Mouse (Mus musculus) stomach, embryonic 16.5 days (tissue): Measurements from ENCODE around the gene Fam161a. TPM values are rescaled to one million over a fixed set of nuclear protein-coding genes. Genes with fewer than 3 reads are reported as not detected.
A peak's percentile ranks its signal among the peaks of the same experiment; 100 is the strongest.

ENCODE experiments used
- ATAC-seq: fragments of 200-750 bp; cut with Nextera tagmentation; 2 replicates; pipeline ENCODE4 v1.8.0; 2017; ENCODE audit warnings: moderate number of reproducible peaks, moderate TSS enrichment; ENCODE audit not compliant: insufficient read depth, low FRiP score
- H3K27ac ChIP-seq: fragments of 300-500 bp; sonication (generic); 2 replicates; pipeline ENCODE4 v1.5.1; 2014; ENCODE audit warnings: low read length
- H3K27me3 ChIP-seq: fragments of 300-500 bp; sonication (generic); 2 replicates; pipeline ENCODE4 v1.6.1; 2014; ENCODE audit warnings: low read length, control low read depth, mixed read lengths; ENCODE audit not compliant: control insufficient read depth, insufficient read depth
- H3K36me3 ChIP-seq: fragments of 300-500 bp; sonication (generic); 2 replicates; pipeline ENCODE4 v1.6.1; 2014; ENCODE audit warnings: low read length; ENCODE audit not compliant: control insufficient read depth, insufficient read depth
- H3K4me1 ChIP-seq: fragments of 300-500 bp; sonication (generic); 2 replicates; pipeline ENCODE4 v1.6.1; 2014; ENCODE audit warnings: low read length, control low read depth, mixed read lengths; ENCODE audit not compliant: control insufficient read depth, insufficient read depth
- H3K4me2 ChIP-seq: fragments of 300-500 bp; sonication (generic); 2 replicates; pipeline ENCODE4 v1.6.1; 2014; ENCODE audit warnings: low read depth, low read length, mixed read lengths
- H3K4me3 ChIP-seq: fragments of 300-500 bp; sonication (generic); replicated peaks from 2 replicates; pipeline ENCODE4 v1.5.1; 2014; ENCODE audit warnings: mild to moderate bottlenecking, low read length
- H3K9ac ChIP-seq: fragments of 300-500 bp; sonication (generic); 2 replicates; pipeline ENCODE4 v1.6.1; 2014; ENCODE audit warnings: low read length
- H3K9me3 ChIP-seq: fragments of 300-500 bp; sonication (generic); replicated peaks from 2 replicates; pipeline ENCODE4 v1.6.1; 2016; ENCODE audit warnings: low read length, control low read depth; ENCODE audit not compliant: control insufficient read depth
- WGBS: fragments of 180-500 bp; shearing (Covaris S2); extraction: QIAGEN DNeasy Blood & Tissue Kit; methylation state at CpG from one replicate; pipeline ENCODE4 v1.1.7; 2014; 5-methylcytosine and 5-hydroxymethylcytosine counted together
- polyA plus RNA-seq: library from polyadenylated mRNA; unstranded; fragments of >200 nt; fragmentation: Nextera tagmentation; extraction: Ambion mirVana; gene quantifications from 2 replicates; pipeline ENCODE4 v1.2.1, GENCODE M21; 2015

Fam161a gene
- polyA plus RNA-seq: 3.8 and 4.2 TPM in 2 replicates

GRCm38 (mm10) chr11:23007481-23008180, at the start of gene Fam161a:
Gene Fam161a, plus strand, starts transcription at chr11:23007531.
- H3K9me3 ChIP-seq: no peaks in the 10 kb centered on the region
- WGBS: under 1% methylated on average over 22 of the region's 22 CpGs

GRCm38 (mm10) chr11:22957791-22958374, 49.4 kb upstream of the Fam161a start:
- no peak overlapping the region for H3K27ac ChIP-seq
- H3K9me3 ChIP-seq: no peaks in the 10 kb centered on the region
- no peaks in the 10 kb centered on the region for H3K4me1 ChIP-seq
- no peak for ATAC-seq
- H3K9ac ChIP-seq: no peak overlapping the region
- no peak overlapping the region for H3K4me2 ChIP-seq
- no peak overlapping the region for H3K4me3 ChIP-seq
- 0 out of 2 replicates have a peak, but pooled peaks cover 2% of the 10 kb centered on the region for H3K36me3 ChIP-seq
- H3K27me3 ChIP-seq: no peaks in the 10 kb centered on the region
- WGBS: 88% methylated on average over 4 of the region's 4 CpGs

More at GRCm38 (mm10) chr11:23007481-23008180, at the start of gene Fam161a:
- H3K27me3 ChIP-seq: no peaks in the 10 kb centered on the region
- H3K9ac ChIP-seq: peak within 1 kb of the TSS; percentile 76
- ATAC-seq: peak; percentile 94
- H3K4me2 ChIP-seq: peak within 1 kb of the TSS; percentile 88
- H3K4me3 ChIP-seq: peak within 1 kb of the TSS; percentile 68
- H3K27ac ChIP-seq: peak within 1 kb of the TSS; percentile 89
- H3K36me3 ChIP-seq: peaks cover 5% of the 10 kb centered on the region; the same call in 1 of the 2 replicates
- 0 out of 2 replicates have a peak, but pooled peaks cover 5% of the 10 kb centered on the region for H3K4me1 ChIP-seq

- WGBS: 88% methylated on average over 1 of the region's 1 CpGs
- Histone ChIP-seq H3K4me2 (no peak overlapping the region), H3K4me1 (no peaks in the 10 kb centered on the region), H3K9ac (no peak overlapping the region), H3K36me3 (no peaks in the 10 kb centered on the region), H3K4me3 (no peak overlapping the region), H3K9me3 (no peaks in the 10 kb centered on the region; the same call in 1 of the 2 replicates), H3K27ac (no peak overlapping the region), H3K27me3 (no peaks in the 10 kb centered on the region)
- ATAC-seq: no peak
These were observed 45.2 kb upstream of the Fam161a start for GRCm38 (mm10) chr11:22962101-22962500.

GRCm38 (mm10) chr11:22964401-22964800, 42.9 kb upstream of the Fam161a start:
- Histone ChIP-seq H3K27me3 (no peaks in the 10 kb centered on the region), H3K4me1 (no peaks in the 10 kb centered on the region), H3K4me3 (no peak overlapping the region), H3K9me3 (peaks cover 7% of the 10 kb centered on the region; the same call in 1 of the 2 replicates), H3K27ac (no peak overlapping the region), H3K4me2 (no peak overlapping the region), H3K9ac (no peak overlapping the region), H3K36me3 (no peaks in the 10 kb centered on the region)
- no peak for ATAC-seq
- 76% methylated on average over 4 of the region's 4 CpGs for WGBS

- Histone ChIP-seq H3K4me3 (no peak overlapping the region), H3K27me3 (no peaks in the 10 kb centered on the region), H3K4me1 (no peaks in the 10 kb centered on the region), H3K9me3 (peaks cover 7% of the 10 kb centered on the region; the same call in 1 of the 2 replicates), H3K9ac (no peak overlapping the region), H3K36me3 (no peaks in the 10 kb centered on the region), H3K4me2 (no peak overlapping the region), H3K27ac (no peak overlapping the region)
- WGBS: 83% methylated on average over 4 of the region's 4 CpGs
- no peak for ATAC-seq
These were observed 41.8 kb upstream of the Fam161a start for GRCm38 (mm10) chr11:22965503-22965902.

GRCm38 (mm10) chr11:22969486-22969885, 37.8 kb upstream of the Fam161a start:
- 57% methylated on average over 6 of the region's 6 CpGs for WGBS
- Histone ChIP-seq H3K4me2 (no peak overlapping the region), H3K27ac (no peak overlapping the region)

GRCm38 (mm10) chr11:22970546-22970945, 36.8 kb upstream of the Fam161a start:
- Histone ChIP-seq H3K9me3 (peaks cover 27% of the 10 kb centered on the region), H3K4me3 (no peak overlapping the region)
- no peak for ATAC-seq

More at GRCm38 (mm10) chr11:22969486-22969885, 37.8 kb upstream of the Fam161a start:
- peaks cover 3% of the 10 kb centered on the region; the same call in 1 of the 2 replicates for H3K36me3 ChIP-seq
- ATAC-seq: no peak
- peaks cover 27% of the 10 kb centered on the region for H3K9me3 ChIP-seq
- no peak overlapping the region for H3K9ac ChIP-seq
- no peak overlapping the region for H3K4me3 ChIP-seq
- no peaks in the 10 kb centered on the region for H3K4me1 ChIP-seq
- no peaks in the 10 kb centered on the region for H3K27me3 ChIP-seq

GRCm38 (mm10) chr11:22971835-22972709, 35.3 kb upstream of the Fam161a start, which contains the start of gene Zrsr1:
Gene Zrsr1, plus strand, starts transcription at chr11:22972005.
- ATAC-seq: peak; percentile 80
- peaks cover 27% of the 10 kb centered on the region for H3K9me3 ChIP-seq

More at GRCm38 (mm10) chr11:22970546-22970945, 36.8 kb upstream of the Fam161a start:
- Histone ChIP-seq H3K36me3 (peaks cover 3% of the 10 kb centered on the region; the same call in 1 of the 2 replicates), H3K4me1 (peaks cover 3% of the 10 kb centered on the region; the same call in 1 of the 2 replicates), H3K9ac (no peak overlapping the region), H3K4me2 (no peak overlapping the region), H3K27me3 (no peaks in the 10 kb centered on the region), H3K27ac (no peak overlapping the region)
- WGBS: 93% methylated on average over 1 of the region's 1 CpGs

More at GRCm38 (mm10) chr11:22971835-22972709, 35.3 kb upstream of the Fam161a start, which contains the start of gene Zrsr1:
- H3K27ac ChIP-seq: peak within 1 kb of the TSS; percentile 83
- peaks cover 3% of the 10 kb centered on the region; the same call in 1 of the 2 replicates for H3K36me3 ChIP-seq
- H3K9ac ChIP-seq: peak within 1 kb of the TSS; percentile 60
- WGBS: 52% methylated on average over 56 of the region's 56 CpGs
- H3K4me1 ChIP-seq: peaks cover 4% of the 10 kb centered on the region; the same call in 1 of the 2 replicates
- H3K27me3 ChIP-seq: no peaks in the 10 kb centered on the region
- peak within 1 kb of the TSS; percentile 61 for H3K4me3 ChIP-seq
- H3K4me2 ChIP-seq: peak within 1 kb of the TSS; percentile 73
